Mouse (Mus musculus) limb, embryonic 13.5 days (tissue): ENCODE data around the gene Fermt1. TPM values are rescaled to one million over a fixed set of nuclear protein-coding genes. Genes with fewer than 3 reads are reported as not detected.

Experiments
- ATAC-seq: fragments of 200-750 bp; cut with Nextera tagmentation; 2 replicates; pipeline ENCODE4 v1.8.0; 2017; ENCODE audit warnings: low read depth, moderate number of reproducible peaks, moderate TSS enrichment; ENCODE audit not compliant: low FRiP score
- H3K27ac ChIP-seq: fragments of 300-500 bp; sonication (generic); 2 replicates; pipeline ENCODE4 v1.5.1; 2015; ENCODE audit warnings: inconsistent platforms, mild to moderate bottlenecking, moderate library complexity
- H3K27me3 ChIP-seq: fragments of 300-500 bp; sonication (generic); 2 replicates; pipeline ENCODE4 v1.6.1; 2015; ENCODE audit warnings: mild to moderate bottlenecking, inconsistent platforms
- H3K36me3 ChIP-seq: fragments of 300-500 bp; sonication (generic); 2 replicates; pipeline ENCODE4 v1.6.1; 2015; ENCODE audit warnings: inconsistent platforms, mild to moderate bottlenecking, moderate library complexity
- H3K4me1 ChIP-seq: fragments of 300-500 bp; sonication (generic); 2 replicates; pipeline ENCODE4 v1.6.1; 2015; ENCODE audit warnings: inconsistent platforms
- H3K4me2 ChIP-seq: fragments of 300-500 bp; sonication (generic); replicated peaks from 2 replicates; pipeline ENCODE4 v1.6.1; 2015; ENCODE audit warnings: inconsistent platforms, mild to moderate bottlenecking, moderate library complexity
- H3K4me3 ChIP-seq: fragments of 300-500 bp; sonication (generic); 2 replicates; pipeline ENCODE4 v1.5.1; 2015; ENCODE audit warnings: moderate library complexity, mild to moderate bottlenecking, inconsistent platforms
- H3K9ac ChIP-seq: fragments of 300-500 bp; sonication (generic); 2 replicates; pipeline ENCODE4 v1.6.1; 2015; ENCODE audit warnings: mild to moderate bottlenecking, inconsistent platforms
- H3K9me3 ChIP-seq: fragments of 300-500 bp; sonication (generic); 2 replicates; pipeline ENCODE4 v1.6.1; 2016; ENCODE audit warnings: inconsistent platforms
- WGBS: fragments of 180-500 bp; shearing (Covaris S2); methylation state at CpG from one replicate; pipeline ENCODE4 v1.1.7; 2015; 5-methylcytosine and 5-hydroxymethylcytosine counted together
- polyA plus RNA-seq: library from polyadenylated mRNA; unstranded; fragments of >200 nt; fragmentation: Nextera tagmentation; extraction: Ambion mirVana; gene quantifications from 2 replicates; pipeline ENCODE4 v1.2.1, GENCODE M21; 2015

Gene Fermt1
- polyA plus RNA-seq, 1 experiment from 2014 or later, result 20.1 TPM

- Histone ChIP-seq H3K9me3 (no peaks in the 10 kb centered on the region), H3K27ac (no peak overlapping the region), H3K4me2 (peak overlapping the region; percentile 16; the same call in 1 of the 2 replicates), H3K9ac (no peak overlapping the region), H3K36me3 (no peaks in the 10 kb centered on the region), H3K4me1 (peaks cover 14% of the 10 kb centered on the region), H3K27me3 (peaks cover 53% of the 10 kb centered on the region), H3K4me3 (peak overlapping the region; percentile 11; the same call in 1 of the 2 replicates)
- no peak for ATAC-seq
- WGBS, result 33% methylated on average over 9 of the region's 9 CpGs
Measured at GRCm38 (mm10) chr2:132943596-132943995, 2.1 kb downstream of the Fermt1 start.

- Histone ChIP-seq H3K9ac (no peak overlapping the region), H3K36me3 (no peaks in the 10 kb centered on the region), H3K27ac (no peak overlapping the region), H3K4me3 (no peak overlapping the region), H3K9me3 (no peaks in the 10 kb centered on the region), H3K27me3 (peaks cover 14% of the 10 kb centered on the region), H3K4me1 (no peaks in the 10 kb centered on the region), H3K4me2 (no peak overlapping the region)
- 85% methylated on average over 14 of the region's 14 CpGs for WGBS
- ATAC-seq, result no peak
Measured at GRCm38 (mm10) chr2:132939056-132939455, 6.7 kb downstream of the Fermt1 start.

GRCm38 (mm10) chr2:132936176-132936575, 9.5 kb downstream of the Fermt1 start:
- Histone ChIP-seq H3K4me1 (no peaks in the 10 kb centered on the region), H3K36me3 (no peaks in the 10 kb centered on the region), H3K9me3 (no peaks in the 10 kb centered on the region), H3K4me2 (no peak overlapping the region), H3K27me3 (no peaks in the 10 kb centered on the region), H3K27ac (no peak overlapping the region), H3K4me3 (no peak overlapping the region), H3K9ac (no peak overlapping the region)
- 86% methylated on average over 4 of the region's 4 CpGs for WGBS
- no peak for ATAC-seq

- no peak for ATAC-seq
- 93% methylated on average over 4 of the region's 4 CpGs for WGBS
Measured at GRCm38 (mm10) chr2:132934711-132935110, 11.0 kb downstream of the Fermt1 start.

GRCm38 (mm10) chr2:132934142-132934541, 11.6 kb downstream of the Fermt1 start:
- Histone ChIP-seq H3K4me2 (no peak overlapping the region), H3K9me3 (no peaks in the 10 kb centered on the region), H3K36me3 (no peaks in the 10 kb centered on the region), H3K9ac (no peak overlapping the region), H3K4me3 (no peak overlapping the region), H3K27ac (no peak overlapping the region), H3K4me1 (no peaks in the 10 kb centered on the region), H3K27me3 (no peaks in the 10 kb centered on the region)
- no peak for ATAC-seq
- 93% methylated on average over 2 of the region's 2 CpGs for WGBS

More at GRCm38 (mm10) chr2:132934711-132935110, 11.0 kb downstream of the Fermt1 start:
- Histone ChIP-seq H3K4me2 (no peak overlapping the region), H3K27me3 (no peaks in the 10 kb centered on the region), H3K36me3 (no peaks in the 10 kb centered on the region), H3K27ac (no peak overlapping the region), H3K4me3 (no peak overlapping the region), H3K9me3 (no peaks in the 10 kb centered on the region), H3K9ac (no peak overlapping the region), H3K4me1 (no peaks in the 10 kb centered on the region)

GRCm38 (mm10) chr2:132928999-132929398, 16.7 kb downstream of the Fermt1 start:
- WGBS, result 72% methylated on average over 2 of the region's 2 CpGs
- Histone ChIP-seq H3K27ac (no peak overlapping the region), H3K36me3 (no peaks in the 10 kb centered on the region), H3K27me3 (no peaks in the 10 kb centered on the region), H3K4me2 (no peak overlapping the region), H3K4me1 (0 out of 2 replicates have a peak, but pooled peaks cover 5% of the 10 kb centered on the region), H3K4me3 (no peak overlapping the region), H3K9ac (no peak overlapping the region), H3K9me3 (no peaks in the 10 kb centered on the region)
- no peak for ATAC-seq

- H3K9me3 ChIP-seq, result no peaks in the 10 kb centered on the region
- no peaks in the 10 kb centered on the region for H3K27me3 ChIP-seq
- no peaks in the 10 kb centered on the region for H3K36me3 ChIP-seq
- no peak overlapping the region for H3K9ac ChIP-seq
- ATAC-seq, result no peak
- H3K4me3 ChIP-seq, result no peak overlapping the region
- H3K27ac ChIP-seq, result no peak overlapping the region
- no peak overlapping the region for H3K4me2 ChIP-seq
- WGBS, result 36% methylated on average over 2 of the region's 2 CpGs
- H3K4me1 ChIP-seq, result 0 out of 2 replicates have a peak, but pooled peaks cover 5% of the 10 kb centered on the region
Measured at GRCm38 (mm10) chr2:132927871-132928270, 17.8 kb downstream of the Fermt1 start.

GRCm38 (mm10) chr2:132927298-132927697, 18.4 kb downstream of the Fermt1 start:
- Histone ChIP-seq H3K4me1 (0 out of 2 replicates have a peak, but pooled peaks cover 5% of the 10 kb centered on the region), H3K4me3 (no peak overlapping the region), H3K27me3 (no peaks in the 10 kb centered on the region), H3K9ac (no peak overlapping the region), H3K9me3 (no peaks in the 10 kb centered on the region), H3K36me3 (no peaks in the 10 kb centered on the region), H3K4me2 (no peak overlapping the region), H3K27ac (no peak overlapping the region)
- ATAC-seq, result no peak
- 88% methylated on average over 2 of the region's 2 CpGs for WGBS

GRCm38 (mm10) chr2:132923290-132924085, 22.2 kb downstream of the Fermt1 start:
- no peak overlapping the region for H3K27ac ChIP-seq
- no peak overlapping the region for H3K9ac ChIP-seq
- no peaks in the 10 kb centered on the region for H3K36me3 ChIP-seq
- H3K9me3 ChIP-seq, result no peaks in the 10 kb centered on the region
- no peak for ATAC-seq
- H3K4me1 ChIP-seq, result 0 out of 2 replicates have a peak, but pooled peaks cover 5% of the 10 kb centered on the region
- no peak overlapping the region for H3K4me2 ChIP-seq
- 61% methylated on average over 8 of the region's 8 CpGs for WGBS
- no peak overlapping the region for H3K4me3 ChIP-seq
- no peaks in the 10 kb centered on the region for H3K27me3 ChIP-seq

GRCm38 (mm10) chr2:132922076-132922873, 23.4 kb downstream of the Fermt1 start:
- Histone ChIP-seq H3K4me3 (no peak overlapping the region), H3K4me1 (0 out of 2 replicates have a peak, but pooled peaks cover 3% of the 10 kb centered on the region), H3K27ac (no peak overlapping the region), H3K9me3 (no peaks in the 10 kb centered on the region), H3K27me3 (no peaks in the 10 kb centered on the region), H3K4me2 (no peak overlapping the region), H3K36me3 (no peaks in the 10 kb centered on the region), H3K9ac (no peak overlapping the region)
- no peak for ATAC-seq
- WGBS, result 71% methylated on average over 9 of the region's 9 CpGs

GRCm38 (mm10) chr2:132914785-132915184, 30.9 kb downstream of the Fermt1 start:
- Histone ChIP-seq H3K4me3 (no peak overlapping the region), H3K9me3 (no peaks in the 10 kb centered on the region), H3K36me3 (no peaks in the 10 kb centered on the region), H3K9ac (no peak overlapping the region), H3K27me3 (no peaks in the 10 kb centered on the region), H3K4me2 (no peak overlapping the region), H3K4me1 (no peaks in the 10 kb centered on the region), H3K27ac (no peak overlapping the region)
- WGBS, result 65% methylated on average over 1 of the region's 1 CpGs
- ATAC-seq, result no peak

GRCm38 (mm10) chr2:132906763-132907162, 38.9 kb downstream of the Fermt1 start:
- H3K4me1 ChIP-seq, result no peaks in the 10 kb centered on the region
- WGBS, result 31% methylated on average over 8 of the region's 8 CpGs
- no peaks in the 10 kb centered on the region for H3K9me3 ChIP-seq
- no peak overlapping the region for H3K4me2 ChIP-seq
- no peak overlapping the region for H3K4me3 ChIP-seq
- no peak for ATAC-seq
- 0 out of 2 replicates have a peak, but pooled peaks cover 2% of the 10 kb centered on the region for H3K27me3 ChIP-seq
- no peaks in the 10 kb centered on the region for H3K36me3 ChIP-seq
- no peak overlapping the region for H3K27ac ChIP-seq
- no peak overlapping the region for H3K9ac ChIP-seq
